Mouse (Mus musculus): ENCODE measurements around the gene Commd9. TPM values are rescaled to one million over a fixed set of nuclear protein-coding genes. Genes with fewer than 3 reads are reported as not detected.

Commd9 gene
- 10 to 100 TPM; 29.1 to 30.2 TPM for total RNA-seq (2021)

DNA sequence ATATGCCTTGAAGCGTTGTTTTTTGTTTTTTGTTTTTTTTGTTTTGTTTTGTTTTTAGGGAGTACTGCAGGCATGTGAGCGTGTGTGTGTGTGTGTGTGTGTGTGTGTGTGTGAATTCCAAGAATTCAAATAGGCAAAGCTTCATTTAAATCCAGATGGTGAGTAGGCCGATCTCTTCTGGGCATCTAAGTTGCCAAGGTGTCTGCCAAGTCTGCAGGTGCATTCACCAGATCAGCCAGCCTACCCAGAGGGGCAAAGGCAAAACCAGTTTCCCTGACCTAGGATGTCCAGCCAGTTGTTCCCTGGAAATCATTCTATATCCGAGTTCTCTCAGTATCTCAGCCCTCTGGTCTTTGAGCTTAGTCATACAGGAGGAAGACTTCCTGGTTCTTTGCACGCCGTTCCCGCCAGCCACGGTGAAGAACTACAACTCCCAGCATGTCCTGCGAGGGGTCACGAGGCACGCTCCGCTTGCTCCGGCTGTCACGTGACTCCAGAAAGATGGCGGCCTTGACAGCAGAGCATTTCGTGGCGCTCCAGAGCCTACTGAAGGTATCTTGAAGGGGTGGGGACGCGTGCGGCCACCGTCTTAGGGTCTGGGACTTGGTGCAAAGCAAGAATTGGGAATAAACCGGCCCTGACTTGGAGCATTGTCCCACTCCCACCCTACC lies at the start of gene Commd9:
Gene Commd9 (plus strand): TSS at position 480 of the 671 bp plus-strand sequence.
- intact Hi-C loops (cut with DNase I), result no loop called here
- DNase-seq, result peak; percentile 91 to 93

- intact Hi-C loops (cut with DNase I), result no loop called here
- DNase-seq, result no peak
These were observed 43.3 kb upstream of the Commd9 start for GRCm38 (mm10) chr2:101842756-101843155.

DNA sequence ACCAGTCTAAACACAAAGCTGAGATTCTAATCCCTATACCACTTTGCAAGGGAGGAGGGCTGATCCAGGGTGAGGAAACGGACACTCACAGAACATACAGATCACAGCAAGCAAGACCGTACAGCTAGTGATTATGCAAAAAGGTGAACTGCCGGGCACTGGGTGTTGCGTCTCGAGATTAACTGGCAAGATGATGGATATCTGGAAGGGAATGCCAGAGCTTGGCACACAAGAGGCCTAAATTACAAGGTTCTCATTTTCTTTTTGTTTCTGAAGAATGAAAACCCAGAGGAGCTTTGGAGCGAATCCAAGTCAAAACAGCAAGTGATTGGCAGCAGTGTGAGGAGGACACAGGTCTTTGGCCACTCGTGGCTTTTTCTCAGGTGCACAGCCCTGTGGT lies 31.3 kb upstream of the Commd9 start:
- intact Hi-C loops (cut with DNase I), result no loop called here

GRCm38 (mm10) chr2:101856174-101856573 lies 29.9 kb upstream of the Commd9 start:
- intact Hi-C loops (cut with DNase I), result no loop called here
- no peak for DNase-seq

More for the DNA sequence above, 31.3 kb upstream of the Commd9 start:
- no peak for DNase-seq

- intact Hi-C loops (cut with DNase I), result no loop called here
- DNase-seq, result no peak
These were observed 25.0 kb upstream of the Commd9 start for GRCm38 (mm10) chr2:101860920-101861485.

- peak; percentile 25 to 44 for DNase-seq
- intact Hi-C loops (cut with DNase I), result no loop called here
These were observed 23.6 kb upstream of the Commd9 start for GRCm38 (mm10) chr2:101862219-101863123.

GRCm38 (mm10) chr2:101868683-101869082 lies 17.4 kb upstream of the Commd9 start:
- intact Hi-C loops (cut with DNase I), result no loop called here
- DNase-seq, result no peak

GRCm38 (mm10) chr2:101871179-101871578 lies 14.9 kb upstream of the Commd9 start:
- peak; percentile 29 to 39 for DNase-seq
- intact Hi-C loops (cut with DNase I), result loop anchor here (2.0 to 10.0 kb wide), 4 partner anchors 74 to 396 kb away; no protein-coding TSS in a partner anchor

- DNase-seq, result no peak
- intact Hi-C loops (cut with DNase I), result no loop called here
These were observed 4.4 kb upstream of the Commd9 start for GRCm38 (mm10) chr2:101881471-101882162.

DNA sequence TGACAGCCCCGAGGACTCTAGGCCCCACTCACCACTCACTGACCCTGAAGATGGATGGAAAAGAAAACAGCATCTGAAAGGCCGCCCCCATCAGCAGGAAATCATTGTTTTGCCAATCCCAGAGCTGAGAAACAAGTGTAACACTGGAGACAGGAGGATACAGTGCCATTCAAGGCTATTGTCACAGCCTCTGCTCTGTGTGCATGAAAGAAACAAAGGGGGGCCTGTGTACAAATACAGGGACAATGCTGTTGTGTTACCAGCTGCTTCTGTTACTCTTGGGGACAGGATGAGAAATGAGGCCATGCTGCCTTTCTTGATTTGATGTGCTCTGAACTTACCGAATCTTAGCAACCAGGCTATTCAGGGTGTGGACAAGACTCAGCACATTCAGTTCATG lies 3.0 kb upstream of the Commd9 start, which contains the start of gene Prr5l:
Gene Prr5l (minus strand): TSS at position 30 of the 400 bp plus-strand sequence.
- intact Hi-C loops (cut with DNase I), result no loop called here
- DNase-seq, result no peak

GRCm38 (mm10) chr2:101884286-101884685 lies 1.8 kb upstream of the Commd9 start:
- DNase-seq, result no peak
- intact Hi-C loops (cut with DNase I), result no loop called here

- no peak for DNase-seq
- intact Hi-C loops (cut with DNase I), result no loop called here
These were observed 2.8 kb downstream of the Commd9 start for GRCm38 (mm10) chr2:101888886-101889285.

GRCm38 (mm10) chr2:101891143-101891542 lies 5.1 kb downstream of the Commd9 start:
- intact Hi-C loops (cut with DNase I), result no loop called here
- no peak for DNase-seq

DNA sequence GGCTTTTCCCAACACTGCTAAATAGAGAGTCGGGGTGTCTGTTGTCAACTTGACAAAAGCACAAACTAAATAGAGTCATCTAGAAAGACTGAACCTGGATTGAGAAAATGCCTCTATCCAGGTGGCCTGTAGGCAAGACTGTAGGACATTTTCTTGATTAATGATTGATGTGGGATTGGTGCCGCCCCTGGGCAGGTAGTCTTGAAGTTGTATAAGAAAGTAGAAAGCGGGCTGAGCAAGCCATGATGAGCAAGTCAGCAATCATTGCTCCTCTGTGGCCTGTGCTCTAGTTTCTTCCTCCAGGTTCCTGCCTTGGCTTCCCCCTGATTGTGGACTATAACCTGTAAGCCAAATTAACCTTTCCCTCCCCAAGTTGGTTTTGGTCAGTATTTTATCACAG lies 8.1 kb downstream of the Commd9 start:
- DNase-seq, result no peak
- intact Hi-C loops (cut with DNase I), result no loop called here

- DNase-seq, result no peak
These were observed 10.6 kb downstream of the Commd9 start for GRCm38 (mm10) chr2:101896425-101897204.

DNA sequence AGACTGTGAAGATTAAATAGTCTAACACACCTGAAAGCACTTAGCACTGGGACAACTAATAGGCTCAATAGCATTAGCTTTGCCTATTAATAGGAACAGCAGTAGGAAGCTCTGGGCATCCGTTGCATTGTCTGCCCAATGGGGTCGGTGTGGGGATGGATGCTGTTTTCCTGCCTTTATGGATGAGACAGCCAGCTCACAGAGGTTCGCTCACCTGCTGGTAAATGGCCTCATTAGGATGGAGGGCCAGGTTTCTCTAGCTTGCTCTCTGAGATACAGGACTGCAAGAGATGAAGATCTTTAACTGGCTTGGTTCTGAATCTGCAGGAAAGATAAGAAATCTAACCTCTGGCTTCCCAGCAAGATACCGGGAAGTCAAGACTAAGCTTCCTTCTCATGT lies 16.1 kb downstream of the Commd9 start:
- intact Hi-C loops (cut with DNase I), result loop anchor here (10.0 kb wide), 2 partner anchors 293 to 1173 kb away; partner anchors contain the start of genes Apip and Pdhx
- no peak for DNase-seq

More at GRCm38 (mm10) chr2:101896425-101897204, 10.6 kb downstream of the Commd9 start:
- intact Hi-C loops (cut with DNase I), result no loop called here

DNA sequence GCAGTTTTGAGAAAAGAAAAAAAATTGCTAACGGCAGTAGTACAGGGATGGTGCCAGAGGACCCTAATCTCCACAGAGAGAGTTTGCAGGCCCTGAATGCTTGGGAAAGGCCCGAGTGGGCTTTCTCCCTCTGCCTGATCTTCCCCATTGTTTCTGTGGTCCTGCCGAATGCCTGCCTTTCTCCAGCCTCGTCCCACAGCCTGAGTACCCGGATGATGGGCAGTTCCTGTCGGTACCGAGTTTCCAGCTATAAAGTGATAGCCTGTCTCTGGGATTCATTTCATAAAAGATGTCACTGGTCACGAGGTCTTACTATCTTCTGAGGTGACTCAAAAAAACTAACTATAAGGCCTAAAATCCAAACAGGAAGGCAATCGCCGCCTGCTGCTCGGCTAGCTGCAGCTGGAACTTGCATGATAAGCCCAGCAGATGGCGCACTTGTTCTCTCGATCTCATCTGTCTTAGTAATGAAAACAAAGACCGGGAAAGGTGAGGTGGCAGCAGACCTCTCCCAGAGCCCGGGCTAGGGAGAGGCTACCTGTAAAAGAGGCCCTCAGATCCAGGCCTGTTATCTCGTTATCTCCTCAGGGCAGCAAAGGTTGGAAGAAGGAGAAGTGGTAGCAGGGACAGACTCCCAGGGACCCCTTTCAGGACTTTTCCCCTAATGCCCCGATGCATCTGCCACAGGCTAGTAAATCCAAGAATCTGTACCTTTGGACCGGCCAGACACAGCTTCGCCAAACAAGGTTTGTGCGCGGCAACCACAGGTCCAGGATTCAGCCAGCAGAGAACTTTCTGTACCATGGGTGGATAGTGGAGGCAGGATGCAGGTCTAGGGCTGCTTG lies 19.7 kb downstream of the Commd9 start:
- peak; percentile 76 to 81 for DNase-seq
- intact Hi-C loops (cut with DNase I), result loop anchor here (1.0 to 10.0 kb wide), 7 partner anchors 125 to 1169 kb away; partner anchors contain the start of genes Apip and Pdhx

GRCm38 (mm10) chr2:101906379-101906690 lies 20.3 kb downstream of the Commd9 start:
- no peak for DNase-seq
- intact Hi-C loops (cut with DNase I), result loop anchor here (2.0 to 10.0 kb wide), 5 partner anchors 124 to 1168 kb away; partner anchors contain the start of genes Apip and Pdhx
